Mouse (Mus musculus): ENCODE measurements around the gene Hes3. TPM values are rescaled to one million over a fixed set of nuclear protein-coding genes. Genes with fewer than 3 reads are reported as not detected.

The Hes3 gene
- polyA plus RNA-seq (2012; rRNA removed; ENCODE audit: low replicate concordance) = not detected in 2 replicates

DNA sequence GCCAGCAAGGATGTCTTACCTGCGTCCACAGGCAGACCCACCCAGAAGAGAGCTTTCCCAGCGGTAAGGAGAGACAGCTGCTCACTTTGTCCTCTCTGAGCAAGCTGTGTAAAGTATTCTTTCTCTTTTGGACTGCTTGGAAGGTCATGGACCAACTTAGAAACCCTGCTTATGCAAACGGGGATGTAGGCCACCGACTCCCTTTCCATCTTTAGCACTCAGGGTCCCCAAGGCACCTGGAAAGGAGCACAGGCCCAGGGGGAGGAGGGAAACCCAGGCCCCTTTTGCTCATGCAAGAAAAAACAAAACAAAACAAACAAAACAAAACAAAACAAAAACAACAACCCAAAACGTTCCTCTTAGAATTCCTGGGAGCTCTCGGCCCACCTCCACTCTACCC lies at the start of gene Hes3:
TSS of gene Hes3 (minus strand) at position 101 of the 400 bp plus-strand sequence.

GRCm38 (mm10) chr4:152338419-152339292 lies 47.2 kb upstream of the Hes3 start, which contains the start of gene Chd5:
TSS of gene Chd5 (plus strand) at chr4:152338651.

GRCm38 (mm10) chr4:152325574-152326411 lies 34.3 kb upstream of the Hes3 start, which contains the start of gene Rpl22:
TSS of gene Rpl22 (plus strand) at chr4:152325742.

GRCm38 (mm10) chr4:152318517-152319234 lies 27.2 kb upstream of the Hes3 start, which contains the start of gene Rnf207:
TSS of gene Rnf207 (minus strand) at chr4:152318993.

GRCm38 (mm10) chr4:152296874-152297861 lies 5.7 kb upstream of the Hes3 start, which contains the start of gene Icmt:
TSS of gene Icmt (plus strand) at chr4:152297227.

GRCm38 (mm10) chr4:152273621-152274236 lies 17.7 kb downstream of the Hes3 start, which contains the start of gene Gpr153:
TSS of gene Gpr153 (plus strand) at chr4:152274232.

Other genes with a start within 250 kb of the Hes3 start
- 33.9 and 54.3 TPM in 2 replicates for gene Plekhg5, start 219.2 kb downstream of the Hes3 start, polyA plus RNA-seq (2012; rRNA removed; ENCODE audit: low replicate concordance)
- 7.3 and 12.8 TPM in 2 replicates for gene Tnfrsf25, start 175.7 kb downstream of the Hes3 start, polyA plus RNA-seq (2012; rRNA removed; ENCODE audit: low replicate concordance)
- 1.2 and 4.9 TPM in 2 replicates for gene Espn, start 139.3 kb downstream of the Hes3 start, polyA plus RNA-seq (2012; rRNA removed; ENCODE audit: low replicate concordance)
- 0.14 TPM in 1 of 2 replicates, not detected in the other for gene Hes2, start 132.8 kb downstream of the Hes3 start, polyA plus RNA-seq (2012; rRNA removed; ENCODE audit: low replicate concordance)
- gene Acot7, start 113.5 kb downstream of the Hes3 start, polyA plus RNA-seq (2012; rRNA removed; ENCODE audit: low replicate concordance) = 32.2 and 38.4 TPM in 2 replicates
- gene Gpr153, start 17.4 kb downstream of the Hes3 start, polyA plus RNA-seq (2012; rRNA removed; ENCODE audit: low replicate concordance) = 19.5 and 68.5 TPM in 2 replicates
- gene Icmt, start 5.6 kb upstream of the Hes3 start, polyA plus RNA-seq (2012; rRNA removed; ENCODE audit: low replicate concordance) = 26.9 and 41.0 TPM in 2 replicates
- gene Rnf207, start 27.3 kb upstream of the Hes3 start, polyA plus RNA-seq (2012; rRNA removed; ENCODE audit: low replicate concordance) = 0.62 and 6.2 TPM in 2 replicates
- 41.7 and 89.7 TPM in 2 replicates for gene Rpl22, start 34.1 kb upstream of the Hes3 start, polyA plus RNA-seq (2012; rRNA removed; ENCODE audit: low replicate concordance)
- 0.19 and 0.21 TPM in 2 replicates for gene Chd5, start 47.0 kb upstream of the Hes3 start, polyA plus RNA-seq (2012; rRNA removed; ENCODE audit: low replicate concordance)
- gene Nphp4, start 185.0 kb upstream of the Hes3 start, polyA plus RNA-seq (2012; rRNA removed; ENCODE audit: low replicate concordance) = 0.62 and 2.5 TPM in 2 replicates
- 4.0 and 4.5 TPM in 2 replicates for gene Kcnab2, start 186.2 kb upstream of the Hes3 start, polyA plus RNA-seq (2012; rRNA removed; ENCODE audit: low replicate concordance)